Mouse (Mus musculus): ENCODE measurements at regions not wholly inside any gene's neighbourhood (a gene's known extent, or its start where the extent isn't known, plus 50 kb on each side); places are given as distances from the start of the nearest gene placed in this dataset.
"Not testable (repeated sequence)": the region's sequence is repeated elsewhere in the genome, so short reads cannot be mapped to it uniquely, and the experiment has no call there.

DNA sequence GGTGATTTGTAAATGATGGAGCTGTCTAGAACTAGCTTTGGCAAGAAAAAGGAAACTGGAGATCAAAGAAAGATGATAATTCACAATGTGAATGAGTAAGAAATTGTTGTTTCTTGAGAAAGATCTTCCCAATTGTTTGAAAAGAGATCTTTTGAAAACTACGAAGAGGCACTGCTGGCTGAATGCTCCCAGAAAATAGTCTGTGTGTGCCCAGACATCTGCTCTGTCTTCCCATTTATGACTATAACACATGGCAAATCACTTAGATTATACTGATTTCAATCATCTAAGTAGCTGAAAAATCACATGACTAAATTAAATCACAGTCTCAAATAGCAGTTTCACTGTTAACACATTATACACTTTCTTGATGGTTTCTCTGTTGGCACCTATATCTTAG lies 434.2 kb upstream of the Sema6d start:
- no peak for DNase-seq (ENCODE audit: extremely low spot score, low spot score)

GRCm38 (mm10) chr2:123688290-123689030 lies 401.3 kb upstream of the Sema6d start:
- no peak for DNase-seq (ENCODE audit: extremely low spot score, low spot score)

GRCm38 (mm10) chr2:123689801-123690200 lies 400.0 kb upstream of the Sema6d start:
- no peak for DNase-seq (ENCODE audit: extremely low spot score, low spot score)

DNA sequence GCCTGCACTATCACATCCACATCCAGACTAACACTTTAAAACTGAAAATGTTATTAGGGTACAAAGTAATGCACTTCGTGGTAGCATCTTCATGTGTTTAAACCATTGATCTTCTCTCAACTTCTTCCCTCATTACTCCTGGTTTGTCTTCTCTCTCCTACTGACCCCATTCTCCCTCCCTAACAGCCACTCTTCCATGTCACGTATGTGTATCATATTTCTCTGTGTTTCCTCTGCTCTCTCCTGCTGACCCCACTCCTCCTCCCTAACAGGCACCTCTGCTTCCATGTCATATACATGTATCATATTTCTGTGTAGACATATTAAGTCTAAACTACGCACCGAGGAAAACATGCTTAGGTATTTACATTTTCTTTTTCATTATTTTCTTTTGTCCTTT lies 350.1 kb upstream of the Sema6d start:
- DNase-seq (ENCODE audit: extremely low spot score, low spot score), result no peak

DNA sequence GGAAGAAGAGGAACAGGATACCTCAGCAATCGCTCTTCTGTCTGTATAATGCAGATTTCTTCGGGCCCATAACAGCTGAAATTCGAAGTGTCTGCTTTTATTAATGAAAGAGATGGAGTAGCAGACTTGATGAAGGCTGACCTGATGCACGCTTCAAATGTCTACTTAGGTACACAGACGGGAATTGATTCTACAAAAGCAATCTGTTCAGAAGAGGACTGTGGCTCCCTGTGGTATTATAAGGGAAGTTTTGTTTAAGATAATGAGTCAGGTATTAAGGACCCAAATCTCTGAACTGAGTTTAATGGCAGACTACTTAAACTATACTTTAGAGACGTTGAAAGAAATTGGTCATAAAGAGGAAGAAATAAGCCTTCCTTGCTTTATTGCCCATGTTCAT lies 349.2 kb upstream of the Sema6d start:
- DNase-seq (ENCODE audit: extremely low spot score, low spot score), result no peak

- DNase-seq (ENCODE audit: extremely low spot score, low spot score), result no peak
Measured at GRCm38 (mm10) chr2:123754220-123754619, 335.5 kb upstream of the Sema6d start.

- not testable (repeated sequence) for DNase-seq (ENCODE audit: extremely low spot score, low spot score)
Measured at GRCm38 (mm10) chr2:123754656-123755499, 334.9 kb upstream of the Sema6d start.

DNA sequence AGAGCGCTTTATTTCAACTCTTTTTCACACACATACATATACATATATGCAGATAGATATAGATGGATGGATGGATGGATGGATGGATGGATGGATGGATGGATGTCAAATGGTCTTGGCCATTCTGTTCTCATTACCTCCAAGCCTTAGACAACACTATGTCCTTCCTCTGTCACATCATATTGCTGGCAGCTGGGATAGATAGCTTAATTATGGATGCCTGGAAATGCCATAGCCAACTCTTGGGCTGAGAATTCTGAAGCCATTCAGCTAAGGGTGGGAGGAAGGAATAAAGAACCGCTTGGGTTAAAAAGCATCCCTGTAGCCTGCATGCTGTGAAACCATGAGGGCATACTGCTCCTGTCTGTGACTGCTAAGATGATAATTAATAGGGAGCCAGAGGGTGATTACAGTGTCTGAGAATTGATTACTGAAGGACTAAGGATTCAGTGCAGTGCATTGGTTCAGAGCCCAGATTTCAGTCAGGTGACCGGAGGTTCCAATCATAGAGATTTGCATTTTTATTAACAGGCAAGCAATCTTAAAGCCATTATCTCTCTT lies 290.5 kb upstream of the Sema6d start:
- no peak for DNase-seq (ENCODE audit: extremely low spot score, low spot score)

GRCm38 (mm10) chr2:123805646-123806045 lies 284.1 kb upstream of the Sema6d start:
- no peak for DNase-seq (ENCODE audit: extremely low spot score, low spot score)

- DNase-seq (ENCODE audit: extremely low spot score, low spot score), result no peak
Measured at GRCm38 (mm10) chr2:123806370-123806769, 283.4 kb upstream of the Sema6d start.

GRCm38 (mm10) chr2:123813182-123813949 lies 276.4 kb upstream of the Sema6d start:
- DNase-seq (ENCODE audit: extremely low spot score, low spot score), result peak; percentile 17

GRCm38 (mm10) chr2:123813950-123814337 lies 275.8 kb upstream of the Sema6d start:
- no peak for DNase-seq (ENCODE audit: extremely low spot score, low spot score)

DNA sequence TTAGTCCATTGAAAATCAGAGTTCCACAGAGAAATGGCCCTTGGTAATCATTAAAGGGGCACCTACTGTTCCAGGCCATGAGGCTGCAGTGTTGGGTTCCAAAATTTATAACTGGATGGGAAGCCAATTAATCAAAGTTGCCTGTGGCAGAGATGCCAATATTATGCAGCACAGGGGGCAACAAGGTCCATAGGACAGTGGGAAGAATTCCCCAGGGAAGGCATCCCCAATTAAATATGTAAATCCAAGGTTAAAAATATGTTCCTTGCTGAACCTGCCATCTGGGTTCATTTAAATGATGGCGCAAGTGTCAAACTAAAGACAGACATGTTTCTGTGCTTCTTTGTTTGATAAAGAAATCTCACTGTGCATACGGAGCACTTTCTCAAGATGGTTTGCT lies 273.1 kb upstream of the Sema6d start:
- DNase-seq (ENCODE audit: extremely low spot score, low spot score), result no peak

- no peak for DNase-seq (ENCODE audit: extremely low spot score, low spot score)
Measured at GRCm38 (mm10) chr2:123833540-123834136, 256.1 kb upstream of the Sema6d start.

All from neural tube, embryonic 10.5 days (tissue).